In genomic region chr8:117055097-117055496, GRCm38 (mm10) we compare ENCODE assay signal across 18 mouse cellular contexts. TPM values are rescaled to one million over a fixed set of nuclear protein-coding genes. Genes with fewer than 3 reads are reported as not detected.
DNase-seq lines count a peak whose midpoint lies in the region; ATAC-seq and TF ChIP-seq lines count a peak whose summit lies in the region.
"Had no signal": no experiment of that assay in that cellular context is flagged by ENCODE, and none has a peak within 500 bp of the region (broad histone marks: within the 10 kb centered on the region; RNA-seq: fewer than 3 reads in every experiment).

No protein-coding gene starts in this region.

- no peak; the same call in 1 of the 2 replicates for ATAC-seq in stomach, embryonic 16.5 days (ENCODE audit: insufficient read depth, low FRiP score)
- no peak for ATAC-seq in stomach, postnatal 0 days (ENCODE audit: low FRiP score, low TSS enrichment)
- peak; percentile 89 for ATAC-seq in megakaryocyte, adult 5-6 weeks (ENCODE audit: poor library complexity, severe bottlenecking)
- ATAC-seq in hindbrain, postnatal 0 days = no peak
- ATAC-seq: activated CD4-positive, CD25-positive, alpha-beta regulatory T cell, adult 4 months; forebrain, embryonic 16.5 days had no signal

- peak; percentile 6 to 41 for DNase-seq in heart, adult 9 months (ENCODE audit: low spot score in 2 of 2)
- DNase-seq in heart, postnatal 4 days = no peak
- DNase-seq in stomach, postnatal 0 days (ENCODE audit: low spot score) = no peak
- DNase-seq in gastrocnemius, postnatal 10 days = no peak
- no peak for DNase-seq in hindbrain, postnatal 0 days (ENCODE audit: low spot score)
- DNase-seq in kidney, adult 9 months = no peak
- DNase-seq: cerebellum, adult 2 months; kidney, adult 11 months; kidney, postnatal 36 days had no signal

- no peaks in the 10 kb centered on the region for H3K36me3 ChIP-seq in stomach, embryonic 16.5 days (ENCODE audit: control insufficient read depth, insufficient read depth, low read length)
- no peaks in the 10 kb centered on the region for H3K36me3 ChIP-seq in stomach, postnatal 0 days (ENCODE audit: control insufficient read depth, insufficient read depth, low read length)
- no peaks in the 10 kb centered on the region for H3K36me3 ChIP-seq in hindbrain, postnatal 0 days (ENCODE audit: insufficient read depth, low read length)
- H3K36me3 ChIP-seq: heart, embryonic 13.5 days; hindbrain, embryonic 12.5 days had no signal

- WGBS in stomach, embryonic 16.5 days = 56% methylated on average over 6 of the region's 6 CpGs
- WGBS in stomach, postnatal 0 days = 61% methylated on average over 6 of the region's 6 CpGs
- 77% methylated on average over 6 of the region's 6 CpGs for WGBS in hindbrain, postnatal 0 days

- H3K27ac ChIP-seq in stomach, embryonic 16.5 days (ENCODE audit: low read length) = no peak overlapping the region
- H3K27ac ChIP-seq in stomach, postnatal 0 days (replicated peaks) = no peak overlapping the region
- no peak overlapping the region for H3K27ac ChIP-seq in hindbrain, postnatal 0 days
- H3K27ac ChIP-seq: heart, embryonic 13.5 days; hindbrain, embryonic 12.5 days; left cerebral cortex, adult 2 months had no signal

- TF ChIP-seq CTCF in stomach, postnatal 0 days (IDR thresholded peaks at IDR 0.05; ENCODE audit: low read depth) = no peak
- no peak for TF ChIP-seq CTCF in hindbrain, postnatal 0 days (IDR thresholded peaks at IDR 0.05; ENCODE audit: low read depth)

- H3K4me2 ChIP-seq in stomach, embryonic 16.5 days (ENCODE audit: low read depth, low read length) = no peak overlapping the region
- H3K4me2 ChIP-seq in stomach, postnatal 0 days (replicated peaks; ENCODE audit: low read depth) = no peak overlapping the region
- no peak overlapping the region for H3K4me2 ChIP-seq in hindbrain, postnatal 0 days (ENCODE audit: low read depth, low read length)
- H3K4me2 ChIP-seq: heart, embryonic 13.5 days; hindbrain, embryonic 12.5 days had no signal

- TF ChIP-seq EP300 in stomach, postnatal 0 days (optimal IDR thresholded peaks at IDR 0.05) = no peak

- H3K9ac ChIP-seq in stomach, embryonic 16.5 days (ENCODE audit: low read length) = peak overlapping the region; percentile 23; the same call in 1 of the 2 replicates
- no peak overlapping the region for H3K9ac ChIP-seq in stomach, postnatal 0 days (ENCODE audit: low read length)
- no peak overlapping the region for H3K9ac ChIP-seq in hindbrain, postnatal 0 days (replicated peaks; ENCODE audit: low read length)
- H3K9ac ChIP-seq: heart, embryonic 13.5 days; hindbrain, embryonic 12.5 days had no signal

- H3K27me3 ChIP-seq in stomach, embryonic 16.5 days (ENCODE audit: control insufficient read depth, insufficient read depth, low read length) = no peaks in the 10 kb centered on the region
- no peaks in the 10 kb centered on the region for H3K27me3 ChIP-seq in stomach, postnatal 0 days (ENCODE audit: control insufficient read depth, insufficient read depth, low read length)
- no peaks in the 10 kb centered on the region for H3K27me3 ChIP-seq in hindbrain, postnatal 0 days (ENCODE audit: insufficient read depth, low read length)
- H3K27me3 ChIP-seq: heart, embryonic 13.5 days; hindbrain, embryonic 12.5 days had no signal

- no peaks in the 10 kb centered on the region for H3K9me3 ChIP-seq in stomach, embryonic 16.5 days (replicated peaks; ENCODE audit: control insufficient read depth, low read length)
- no peaks in the 10 kb centered on the region for H3K9me3 ChIP-seq in stomach, postnatal 0 days (ENCODE audit: control insufficient read depth, low read length)
- H3K9me3 ChIP-seq in hindbrain, postnatal 0 days (ENCODE audit: low read length) = no peaks in the 10 kb centered on the region
- H3K9me3 ChIP-seq: heart, embryonic 13.5 days; hindbrain, embryonic 12.5 days had no signal

- no peaks in the 10 kb centered on the region for H3K4me1 ChIP-seq in stomach, embryonic 16.5 days (ENCODE audit: control insufficient read depth, insufficient read depth, low read length)
- H3K4me1 ChIP-seq in stomach, postnatal 0 days (replicated peaks; ENCODE audit: control insufficient read depth, insufficient read depth) = no peaks in the 10 kb centered on the region
- no peaks in the 10 kb centered on the region for H3K4me1 ChIP-seq in hindbrain, postnatal 0 days (ENCODE audit: insufficient read depth, low read length)
- H3K4me1 ChIP-seq: hindbrain, embryonic 12.5 days had no signal

- H3K4me3 ChIP-seq in stomach, embryonic 16.5 days (replicated peaks; ENCODE audit: low read length) = no peak overlapping the region
- no peak overlapping the region for H3K4me3 ChIP-seq in stomach, postnatal 0 days (ENCODE audit: low read depth, low read length)
- no peak overlapping the region for H3K4me3 ChIP-seq in hindbrain, postnatal 0 days (ENCODE audit: low read length)
- H3K4me3 ChIP-seq: heart, embryonic 13.5 days; hindbrain, embryonic 12.5 days; left cerebral cortex, adult 2 months had no signal

RNA-seq across cellular contexts. Expression of gene Pkd1l2, which starts 27.2 kb away (rescaled TPM):
- under 1 TPM; 0.02 to 0.05 TPM for total RNA-seq in heart, postnatal 4 days (2021)
- polyA plus RNA-seq in stomach, embryonic 16.5 days (2015; fragmentation: Nextera tagmentation; extraction: Ambion mirVana) = 0.48 and 0.71 TPM in 2 replicates
- polyA plus RNA-seq in stomach, postnatal 0 days (2015; fragmentation: Nextera tagmentation; extraction: Ambion mirVana) = 0.08 TPM in 1 of 2 replicates, not detected in the other
- total RNA-seq in megakaryocyte, adult 5-6 weeks (2015) = 0.04 and 0.07 TPM in 2 replicates
- total RNA-seq in megakaryocyte, adult 5-6 weeks (2017) = 0.04 and 0.08 TPM in 2 replicates
- total RNA-seq in gastrocnemius, postnatal 10 days (2021) = under 1 TPM; 0.11 to 0.14 TPM
- 0.22 and 2.0 TPM in 2 replicates for total RNA-seq in hindbrain, postnatal 0 days (2014; rRNA removed)
- polyA plus RNA-seq in hindbrain, postnatal 0 days (2015; fragmentation: Nextera tagmentation; extraction: Ambion mirVana) = 0.05 and 0.06 TPM in 2 replicates
- polyA plus RNA-seq: C2C12; forebrain, embryonic 16.5 days; heart, embryonic 13.5 days; hindbrain, embryonic 12.5 days had no signal

RNA-seq across cellular contexts. Expression of gene Bco1, which starts 40.6 kb away (rescaled TPM):
- not detected for total RNA-seq in heart, postnatal 4 days (2021)
- 0.92 and 1.2 TPM in 2 replicates for polyA plus RNA-seq in stomach, embryonic 16.5 days (2015; fragmentation: Nextera tagmentation; extraction: Ambion mirVana)
- polyA plus RNA-seq in stomach, postnatal 0 days (2015; fragmentation: Nextera tagmentation; extraction: Ambion mirVana) = 0.49 and 0.53 TPM in 2 replicates
- not detected in 2 replicates for total RNA-seq in megakaryocyte, adult 5-6 weeks (2015)
- total RNA-seq in megakaryocyte, adult 5-6 weeks (2017) = not detected in 2 replicates
- not detected for total RNA-seq in gastrocnemius, postnatal 10 days (2021)
- total RNA-seq in hindbrain, postnatal 0 days (2014; rRNA removed) = 0.11 and 0.21 TPM in 2 replicates
- 0.32 and 0.39 TPM in 2 replicates for polyA plus RNA-seq in hindbrain, postnatal 0 days (2015; fragmentation: Nextera tagmentation; extraction: Ambion mirVana)
- total RNA-seq: gastrocnemius, adult 8-10 months; left cerebral cortex, adult 2 months had no signal
- polyA plus RNA-seq: activated CD4-positive, CD25-positive, alpha-beta regulatory T cell, adult 4 months; C2C12 had no signal

Comparison
In these comparisons a context has a peak if more than half of its experiments do, and no peak if none do; other contexts are left out.
1. DNase-seq: peak in heart, adult 9 months (2 of 2); none in heart, postnatal 4 days (single experiment), stomach, postnatal 0 days (single experiment), gastrocnemius, postnatal 10 days (single experiment), hindbrain, postnatal 0 days (single experiment) and kidney, adult 9 months (single experiment).